Mouse (Mus musculus): ENCODE data around the gene Slc36a3. TPM values are rescaled to one million over a fixed set of nuclear protein-coding genes. Genes with fewer than 3 reads are reported as not detected.
"Not testable (repeated sequence)": the region's sequence is repeated elsewhere in the genome, so short reads cannot be mapped to it uniquely, and the experiment has no call there.

Gene Slc36a3
- polyA plus RNA-seq, 1 experiment from 2014 or later = not detected

DNA sequence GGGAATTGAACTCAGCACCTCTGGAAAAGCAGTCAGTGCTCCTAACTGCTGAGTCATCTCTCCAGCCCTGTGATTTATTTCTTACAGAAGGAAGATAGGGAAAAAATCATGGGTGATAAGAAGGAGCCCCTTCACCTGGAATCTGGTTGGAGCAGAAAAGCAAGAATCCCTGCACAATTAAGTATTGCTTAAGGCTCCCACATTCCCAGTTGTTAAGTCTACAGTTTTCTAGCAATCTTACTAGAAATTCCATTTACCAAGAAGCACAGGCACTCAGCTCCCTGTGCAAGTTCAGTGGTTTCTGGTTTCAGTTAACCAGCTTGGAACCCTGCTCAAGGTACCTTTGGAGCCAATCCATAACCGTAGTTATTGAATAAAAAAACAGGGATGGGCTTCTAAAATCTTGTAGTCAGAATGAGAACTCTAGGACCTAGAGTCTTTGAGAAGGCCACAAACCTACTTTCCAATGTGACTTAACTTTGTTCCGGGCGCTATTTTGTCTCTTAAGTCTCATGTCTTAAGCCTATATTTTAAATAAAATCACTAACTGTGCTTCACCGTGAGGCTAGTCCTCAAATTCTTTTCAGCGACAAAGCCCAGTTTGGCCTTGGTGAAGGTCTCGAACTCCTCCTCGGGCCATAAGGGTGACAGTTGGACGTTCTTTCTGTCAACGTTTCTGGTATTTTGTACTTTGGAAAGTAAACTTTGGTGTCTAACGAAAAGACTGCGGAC is 54.6 kb downstream of the Slc36a3 start:
- Histone ChIP-seq H3K4me1 (replicated peaks) (peaks cover 24% of the 10 kb centered on the region), H3K36me3 (replicated peaks) (no peaks in the 10 kb centered on the region), H3K27me3 (peaks cover 9% of the 10 kb centered on the region; the same call in 1 of the 2 replicates), H3K9me3 (replicated peaks) (no peaks in the 10 kb centered on the region), H3K4me2 (peak overlapping the region; percentile 69), H3K4me3 (replicated peaks) (peak overlapping the region; percentile 52), H3K27ac (replicated peaks) (peak overlapping the region; percentile 78), H3K9ac (no peak overlapping the region)
- WGBS (ENCODE audit: insufficient replicate concordance) = 27% methylated on average over 11 of the region's 11 CpGs
- no peak for ATAC-seq (ENCODE audit: insufficient read depth)

DNA sequence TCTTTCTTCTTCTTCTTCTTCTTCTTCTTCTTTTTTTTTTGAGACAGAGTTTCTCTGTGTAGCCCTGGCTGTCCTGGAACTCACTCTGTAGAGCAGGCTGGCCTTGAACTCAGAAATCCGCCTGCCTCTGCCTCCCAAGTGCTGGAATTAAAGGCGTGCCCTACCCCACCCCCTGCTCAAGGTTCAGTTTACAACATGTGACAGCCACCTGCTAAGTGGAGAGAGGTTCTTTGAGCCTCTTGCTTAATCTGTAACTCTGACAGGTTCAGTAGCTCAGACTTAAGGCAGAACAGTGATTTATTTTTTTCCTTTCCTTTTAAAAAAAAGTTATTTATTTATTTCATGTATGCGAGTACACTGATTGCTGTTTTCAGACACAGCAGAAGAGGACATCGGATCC is 55.2 kb downstream of the Slc36a3 start:
- not testable (repeated sequence) for H3K4me3 ChIP-seq (replicated peaks); ATAC-seq (ENCODE audit: insufficient read depth); H3K27me3 ChIP-seq; H3K36me3 ChIP-seq (replicated peaks); H3K27ac ChIP-seq (replicated peaks); H3K9ac ChIP-seq; H3K4me2 ChIP-seq; H3K9me3 ChIP-seq (replicated peaks)
- peaks cover 24% of the 10 kb centered on the region for H3K4me1 ChIP-seq (replicated peaks)
- 65% methylated on average over 4 of the region's 4 CpGs for WGBS (ENCODE audit: insufficient replicate concordance)

DNA sequence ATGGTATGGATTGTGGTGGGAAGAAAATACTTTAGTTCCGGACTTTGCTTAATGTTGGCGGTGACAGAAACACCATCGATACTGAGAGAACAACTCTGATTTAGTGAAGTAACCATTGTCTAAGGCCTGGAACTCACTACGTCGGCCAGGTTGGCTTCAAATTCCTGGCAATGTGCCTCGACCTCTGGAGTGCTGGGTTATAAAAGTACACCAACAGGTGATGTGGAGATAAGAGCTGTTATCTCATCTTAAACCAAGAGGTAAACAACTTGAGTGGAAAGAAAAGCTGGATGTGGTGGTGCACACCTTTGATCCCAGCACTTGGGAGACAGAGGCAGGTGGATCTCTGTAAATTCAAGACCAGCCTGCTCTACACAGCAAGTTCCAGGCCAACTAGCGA is 58.4 kb downstream of the Slc36a3 start:
- no peaks in the 10 kb centered on the region for H3K9me3 ChIP-seq (replicated peaks)
- no peak overlapping the region for H3K4me3 ChIP-seq (replicated peaks)
- H3K36me3 ChIP-seq (replicated peaks) = no peaks in the 10 kb centered on the region
- H3K4me2 ChIP-seq = no peak overlapping the region
- no peak overlapping the region for H3K9ac ChIP-seq
- H3K27ac ChIP-seq (replicated peaks) = no peak overlapping the region
- WGBS (ENCODE audit: insufficient replicate concordance) = 59% methylated on average over 7 of the region's 7 CpGs
- H3K4me1 ChIP-seq (replicated peaks) = peaks cover 16% of the 10 kb centered on the region
- ATAC-seq (ENCODE audit: insufficient read depth) = no peak
- 0 out of 2 replicates have a peak, but pooled peaks cover under 1% of the 10 kb centered on the region for H3K27me3 ChIP-seq

DNA sequence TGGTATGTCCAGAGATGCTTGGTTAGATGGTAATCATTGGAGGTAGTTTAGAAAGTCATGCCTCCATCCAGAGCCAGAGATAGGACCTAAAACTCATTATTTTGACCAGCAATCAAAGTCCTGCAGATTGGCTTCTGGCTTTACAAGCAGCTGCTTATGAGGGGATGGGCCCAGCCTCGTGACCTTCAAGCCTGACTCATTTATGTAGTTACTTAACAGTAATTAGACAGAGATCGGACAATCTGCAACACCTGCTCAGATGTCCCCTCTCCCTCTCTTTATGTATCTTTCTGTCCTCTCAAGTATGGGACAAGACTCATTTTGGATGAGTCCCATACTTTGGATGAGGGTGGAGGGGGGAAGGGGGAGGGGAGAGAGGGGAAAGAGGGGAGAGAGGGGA is 61.6 kb downstream of the Slc36a3 start:
- no peak overlapping the region for H3K4me2 ChIP-seq
- H3K36me3 ChIP-seq (replicated peaks) = no peaks in the 10 kb centered on the region
- WGBS (ENCODE audit: insufficient replicate concordance) = 50% methylated on average over 2 of the region's 2 CpGs
- no peak for ATAC-seq (ENCODE audit: insufficient read depth)
- H3K9ac ChIP-seq = no peak overlapping the region
- H3K27ac ChIP-seq (replicated peaks) = no peak overlapping the region
- H3K9me3 ChIP-seq (replicated peaks) = no peaks in the 10 kb centered on the region
- 0 out of 2 replicates have a peak, but pooled peaks cover 3% of the 10 kb centered on the region for H3K4me1 ChIP-seq (replicated peaks)
- H3K4me3 ChIP-seq (replicated peaks) = no peak overlapping the region
- no peaks in the 10 kb centered on the region for H3K27me3 ChIP-seq

DNA sequence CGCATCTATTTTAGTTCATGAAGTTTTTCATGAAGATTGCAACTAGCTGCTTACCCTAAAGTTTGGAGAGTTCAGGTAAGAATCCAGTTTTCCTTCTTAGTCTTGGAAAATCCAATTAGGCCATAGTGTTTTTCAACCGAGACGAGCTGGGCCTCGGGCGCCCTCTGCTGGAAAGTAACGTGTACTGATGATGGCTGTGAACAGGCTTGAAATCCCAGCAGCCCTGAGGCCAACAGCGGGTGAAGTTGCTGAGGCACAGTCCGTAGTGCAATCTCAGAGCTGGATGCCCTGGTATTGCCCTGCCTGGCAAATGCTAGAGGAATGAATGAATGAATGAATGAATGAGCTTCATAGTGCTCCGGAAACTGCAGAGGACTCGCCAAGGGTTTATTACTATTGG is 64.5 kb downstream of the Slc36a3 start:
- no peak for ATAC-seq (ENCODE audit: insufficient read depth)
- Histone ChIP-seq H3K27ac (replicated peaks) (no peak overlapping the region), H3K36me3 (replicated peaks) (no peaks in the 10 kb centered on the region), H3K9ac (no peak overlapping the region), H3K4me2 (no peak overlapping the region), H3K4me1 (replicated peaks) (0 out of 2 replicates have a peak, but pooled peaks cover 3% of the 10 kb centered on the region), H3K9me3 (replicated peaks) (no peaks in the 10 kb centered on the region), H3K4me3 (replicated peaks) (no peak overlapping the region), H3K27me3 (no peaks in the 10 kb centered on the region)
- WGBS (ENCODE audit: insufficient replicate concordance) = 10% methylated on average over 10 of the region's 10 CpGs

DNA sequence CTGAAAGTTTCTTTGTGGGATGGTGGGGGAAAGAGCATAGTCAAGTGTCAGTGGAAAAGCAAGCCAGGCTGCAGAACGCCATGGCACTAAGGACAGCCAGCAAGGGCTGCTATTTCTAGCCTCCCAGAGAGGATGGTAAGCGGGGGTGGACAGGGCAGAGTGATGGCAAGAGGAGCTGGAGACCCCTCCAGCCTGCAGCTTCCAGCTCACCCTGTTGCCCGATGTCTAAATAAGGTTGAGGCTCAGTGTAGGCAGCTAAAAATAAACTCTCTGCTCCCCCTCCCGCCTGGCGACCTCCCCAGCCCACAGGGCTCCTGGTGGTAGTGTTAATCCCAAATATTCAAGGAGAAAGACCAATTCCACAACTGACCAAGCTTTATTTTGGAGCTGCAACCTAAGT is 66.1 kb downstream of the Slc36a3 start:
- 39% methylated on average over 5 of the region's 5 CpGs for WGBS (ENCODE audit: insufficient replicate concordance)
- ATAC-seq (ENCODE audit: insufficient read depth) = no peak

DNA sequence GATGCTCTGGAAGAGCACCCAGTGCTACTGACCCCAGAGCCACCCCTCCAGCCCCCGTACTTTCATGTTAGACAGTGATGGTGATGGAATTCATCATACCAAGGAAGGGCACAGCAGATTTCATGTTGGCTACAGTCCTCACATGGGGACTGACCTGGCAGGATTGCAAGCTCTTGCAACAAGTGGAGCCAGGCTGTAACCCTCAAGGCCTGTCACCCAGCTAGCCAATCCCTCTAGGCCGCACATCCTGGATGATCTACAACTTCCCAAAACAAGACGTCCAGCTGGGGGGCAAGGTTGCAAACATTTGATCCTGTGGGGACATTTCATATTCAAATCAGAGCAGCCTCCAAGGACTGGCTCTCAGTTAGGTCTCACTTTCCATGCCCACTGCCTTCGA is 66.9 kb downstream of the Slc36a3 start:
- no peaks in the 10 kb centered on the region for H3K9me3 ChIP-seq (replicated peaks)
- H3K4me2 ChIP-seq = no peak overlapping the region
- H3K27ac ChIP-seq (replicated peaks) = no peak overlapping the region
- WGBS (ENCODE audit: insufficient replicate concordance) = 59% methylated on average over 4 of the region's 4 CpGs
- 0 out of 2 replicates have a peak, but pooled peaks cover 3% of the 10 kb centered on the region for H3K4me1 ChIP-seq (replicated peaks)
- no peak overlapping the region for H3K4me3 ChIP-seq (replicated peaks)
- no peaks in the 10 kb centered on the region for H3K27me3 ChIP-seq
- no peaks in the 10 kb centered on the region for H3K36me3 ChIP-seq (replicated peaks)
- ATAC-seq (ENCODE audit: insufficient read depth) = no peak
- no peak overlapping the region for H3K9ac ChIP-seq

More for the DNA sequence above, 66.1 kb downstream of the Slc36a3 start:
- no peak overlapping the region for H3K4me2 ChIP-seq
- no peak overlapping the region for H3K9ac ChIP-seq
- no peak overlapping the region for H3K27ac ChIP-seq (replicated peaks)
- H3K9me3 ChIP-seq (replicated peaks) = no peaks in the 10 kb centered on the region
- H3K27me3 ChIP-seq = no peaks in the 10 kb centered on the region
- H3K4me3 ChIP-seq (replicated peaks) = no peak overlapping the region
- 0 out of 2 replicates have a peak, but pooled peaks cover 3% of the 10 kb centered on the region for H3K4me1 ChIP-seq (replicated peaks)
- H3K36me3 ChIP-seq (replicated peaks) = no peaks in the 10 kb centered on the region

DNA sequence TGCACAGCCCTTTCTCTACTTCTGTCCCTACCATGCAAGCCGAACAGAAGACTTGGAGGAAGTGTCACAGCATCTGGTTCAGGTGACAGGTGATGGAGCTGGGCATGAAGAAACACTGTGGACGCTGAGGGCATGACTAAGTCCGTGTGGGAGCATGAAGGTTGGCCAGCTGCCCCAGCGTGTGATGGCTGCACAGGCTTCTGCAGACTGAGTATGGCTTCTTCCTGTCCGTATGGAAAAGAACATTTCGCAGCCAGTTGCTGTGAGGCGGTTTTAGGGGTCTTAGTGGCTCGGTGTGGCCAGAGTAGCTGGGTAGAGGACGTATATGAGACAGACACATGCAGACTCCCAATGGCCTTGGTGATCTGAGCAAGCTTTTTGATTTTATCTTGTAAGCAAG is 70.3 kb downstream of the Slc36a3 start:
- no peak overlapping the region for H3K4me3 ChIP-seq (replicated peaks)
- peaks cover 12% of the 10 kb centered on the region for H3K4me1 ChIP-seq (replicated peaks)
- WGBS (ENCODE audit: insufficient replicate concordance) = 64% methylated on average over 9 of the region's 9 CpGs
- no peak overlapping the region for H3K9ac ChIP-seq
- H3K9me3 ChIP-seq (replicated peaks) = no peaks in the 10 kb centered on the region
- no peak for ATAC-seq (ENCODE audit: insufficient read depth)
- no peak overlapping the region for H3K4me2 ChIP-seq
- H3K27me3 ChIP-seq = no peaks in the 10 kb centered on the region
- H3K36me3 ChIP-seq (replicated peaks) = no peaks in the 10 kb centered on the region
- H3K27ac ChIP-seq (replicated peaks) = no peak overlapping the region

DNA sequence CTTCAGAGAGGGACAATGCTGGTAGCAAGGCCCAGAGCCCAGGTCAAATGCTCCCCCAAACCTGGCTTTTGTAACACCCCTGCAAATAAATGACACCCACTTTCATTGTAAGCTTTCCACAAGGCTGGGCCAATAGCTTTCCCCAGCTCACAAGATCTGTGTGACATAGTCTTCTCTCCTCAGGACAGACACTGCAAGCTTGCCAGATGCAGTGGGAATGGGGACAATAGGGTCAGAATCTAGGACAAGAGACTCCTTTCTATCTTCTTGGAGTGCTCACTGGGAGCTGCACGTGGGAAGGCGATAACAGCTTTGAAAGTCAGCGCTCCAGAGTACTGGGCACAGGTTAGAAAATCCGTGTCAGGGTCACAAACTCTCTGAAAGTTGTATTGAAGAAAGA is 72.3 kb downstream of the Slc36a3 start:
- 74% methylated on average over 4 of the region's 4 CpGs for WGBS (ENCODE audit: insufficient replicate concordance)
- Histone ChIP-seq H3K9me3 (replicated peaks) (no peaks in the 10 kb centered on the region), H3K27ac (replicated peaks) (no peak overlapping the region), H3K4me3 (replicated peaks) (no peak overlapping the region), H3K9ac (no peak overlapping the region), H3K4me1 (replicated peaks) (peaks cover 12% of the 10 kb centered on the region), H3K36me3 (replicated peaks) (no peaks in the 10 kb centered on the region), H3K27me3 (no peaks in the 10 kb centered on the region), H3K4me2 (no peak overlapping the region)
- ATAC-seq (ENCODE audit: insufficient read depth) = no peak

DNA sequence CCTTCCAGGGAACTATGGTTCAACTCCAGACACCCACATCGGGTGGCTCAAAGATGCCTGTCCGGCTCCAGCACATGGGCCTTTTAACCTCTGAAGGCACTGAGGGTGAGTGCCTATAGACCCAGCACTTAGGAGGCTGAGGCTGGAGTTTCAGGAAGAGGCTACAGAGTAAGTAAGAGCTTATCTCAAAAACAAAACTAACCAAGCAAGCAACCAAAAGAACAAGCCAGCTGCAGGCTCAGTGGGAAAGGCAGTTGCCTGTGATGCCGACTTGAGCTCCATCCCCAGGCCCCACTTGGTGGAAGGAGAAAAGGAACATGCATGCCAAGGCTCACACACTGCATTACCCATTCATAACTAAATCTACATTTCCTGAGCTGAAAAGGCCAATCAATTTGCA is 73.0 kb downstream of the Slc36a3 start:
- Histone ChIP-seq H3K9ac (peak overlapping the region; percentile 27; the same call in 1 of the 2 replicates), H3K9me3 (replicated peaks) (no peaks in the 10 kb centered on the region), H3K4me2 (peak overlapping the region; percentile 81), H3K4me3 (replicated peaks) (no peak overlapping the region), H3K27ac (replicated peaks) (no peak overlapping the region), H3K27me3 (no peaks in the 10 kb centered on the region), H3K36me3 (replicated peaks) (no peaks in the 10 kb centered on the region), H3K4me1 (replicated peaks) (peaks cover 12% of the 10 kb centered on the region)
- 32% methylated on average over 3 of the region's 3 CpGs for WGBS (ENCODE audit: insufficient replicate concordance)
- ATAC-seq (ENCODE audit: insufficient read depth) = no peak

DNA sequence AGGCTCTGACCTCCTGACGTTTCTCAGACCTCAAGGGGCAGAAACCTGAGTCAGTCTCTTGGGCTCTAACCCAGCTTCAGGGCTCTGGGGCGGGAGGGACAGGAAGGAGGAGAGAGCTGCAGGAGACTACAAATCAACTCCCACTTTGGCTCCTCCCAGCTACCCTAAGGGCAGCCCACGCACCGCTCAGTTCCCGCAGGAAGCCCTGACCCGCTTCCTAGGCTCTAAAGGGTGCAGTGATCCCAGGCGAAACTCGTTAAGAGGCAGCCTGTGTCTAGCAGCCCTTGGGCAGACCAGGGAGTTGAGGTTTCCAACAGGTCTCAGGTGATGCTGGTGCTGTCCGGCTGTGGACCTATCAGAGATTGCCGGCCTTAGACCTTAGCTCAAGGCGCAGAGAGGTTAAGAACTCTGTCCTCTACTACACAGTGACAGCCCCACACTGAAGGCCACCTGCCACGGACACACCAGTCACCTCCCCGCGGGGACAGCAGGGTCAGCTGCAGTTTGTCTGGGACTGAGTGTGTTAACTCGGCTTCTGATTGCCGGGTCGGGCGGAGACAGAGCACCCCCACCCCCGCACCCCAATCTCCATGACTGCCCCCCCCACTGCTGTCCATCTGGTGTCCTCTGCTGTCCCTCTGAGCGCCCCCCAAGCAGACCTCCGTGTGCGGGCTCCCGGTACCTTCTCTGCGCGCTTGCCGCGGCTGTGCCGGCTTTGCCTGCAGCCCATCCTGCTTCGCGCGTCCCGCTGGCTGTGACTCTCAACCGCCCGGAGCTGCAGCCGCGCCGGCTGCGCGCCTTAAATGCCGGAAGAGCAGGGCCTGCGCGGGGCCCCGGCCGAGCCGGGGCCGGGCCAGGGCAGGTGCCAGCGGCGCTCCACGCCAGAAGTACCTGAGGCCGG is 73.9 kb downstream of the Slc36a3 start, which contains the start of gene Ccdc69:
Gene Ccdc69 (minus strand): TSS at position 801 of the 901 bp plus-strand sequence.
- Histone ChIP-seq H3K27me3 (no peaks in the 10 kb centered on the region), H3K36me3 (replicated peaks) (no peaks in the 10 kb centered on the region), H3K9ac (peak within 1 kb of the TSS; percentile 27; the same call in 1 of the 2 replicates), H3K4me3 (replicated peaks) (peak within 1 kb of the TSS; percentile 56), H3K9me3 (replicated peaks) (no peaks in the 10 kb centered on the region), H3K4me2 (peak within 1 kb of the TSS; percentile 81), H3K4me1 (replicated peaks) (peaks cover 12% of the 10 kb centered on the region), H3K27ac (replicated peaks) (peak within 1 kb of the TSS; percentile 3; the same call in 1 of the 2 replicates)
- peak; percentile 58 for ATAC-seq (ENCODE audit: insufficient read depth)
- WGBS (ENCODE audit: insufficient replicate concordance) = under 1% methylated on average over 50 of the region's 50 CpGs

Data from liver, embryonic 15.5 days (tissue).